Mouse (Mus musculus): ENCODE measurements around the gene Fam207a.

GRCm38 (mm10) chr10:77440286-77440685, 75.3 kb downstream of the Fam207a start:
- TF ChIP-seq GATA1 (IDR thresholded peaks at IDR 0.05; ENCODE audit: borderline replicate concordance, low read length) (no peak), FLI1 (IDR thresholded peaks at IDR 0.05; ENCODE audit: low read length) (no peak)

Data from megakaryocyte, embryonic 14.5 days (primary cell).